Mouse (Mus musculus) T-cell, adult 2 months (primary cell): ENCODE measurements around the gene Dolpp1.

Source experiments
- DNase-seq: peaks from one replicate; pipeline ENCODE4 v3.0.0; 2022; ENCODE audit warnings: low spot score

Gene Dolpp1

DNA sequence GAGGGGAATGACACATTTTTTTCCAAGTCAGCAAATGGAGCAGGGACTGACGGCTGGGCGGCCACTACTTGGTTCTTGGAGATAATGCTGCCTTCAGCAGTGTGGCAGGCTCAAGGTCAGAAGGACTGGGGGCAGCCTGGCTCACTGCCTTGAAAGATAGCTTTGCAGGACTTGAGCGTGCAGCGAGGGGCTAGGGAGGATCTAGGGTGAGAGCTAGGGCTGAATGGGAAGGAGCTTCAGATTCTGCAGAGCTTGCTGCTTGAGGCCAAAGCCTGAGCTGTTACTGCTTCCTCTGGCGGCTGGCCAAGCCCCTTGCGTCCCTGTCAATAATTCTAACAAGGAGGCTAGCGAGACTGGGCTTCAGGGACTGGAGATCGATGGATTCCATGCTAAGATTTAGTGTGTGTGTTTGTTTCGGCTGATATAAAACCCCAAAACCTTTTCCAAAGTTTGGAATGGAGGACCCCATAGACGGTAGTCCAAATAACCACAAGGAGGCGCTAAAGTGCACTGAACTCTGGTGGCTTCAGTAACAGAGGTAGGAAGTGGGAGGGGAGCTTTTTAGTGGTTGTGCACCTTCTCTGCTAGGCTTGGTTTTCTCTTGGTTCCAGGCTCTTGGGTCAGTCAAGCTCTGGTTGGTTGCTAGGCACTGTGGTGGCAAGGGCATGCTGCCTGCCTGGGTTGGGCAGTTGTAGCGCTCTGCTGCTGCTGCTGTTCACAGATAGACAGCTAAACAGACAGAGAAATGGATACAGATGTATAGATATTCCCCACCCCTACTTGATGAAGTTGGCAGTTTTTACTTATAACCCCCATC lies 48.9 kb downstream of the Dolpp1 start:
- peak; percentile 75 for DNase-seq

- DNase-seq, result peak; percentile 64
These were observed 49.8 kb downstream of the Dolpp1 start for GRCm38 (mm10) chr2:30441518-30442497.

- DNase-seq, result no peak
These were observed 50.4 kb downstream of the Dolpp1 start for GRCm38 (mm10) chr2:30442498-30442890.

- no peak for DNase-seq
These were observed 51.2 kb downstream of the Dolpp1 start for GRCm38 (mm10) chr2:30443281-30443680.

GRCm38 (mm10) chr2:30444006-30444405 lies 52.0 kb downstream of the Dolpp1 start:
- no peak for DNase-seq

DNA sequence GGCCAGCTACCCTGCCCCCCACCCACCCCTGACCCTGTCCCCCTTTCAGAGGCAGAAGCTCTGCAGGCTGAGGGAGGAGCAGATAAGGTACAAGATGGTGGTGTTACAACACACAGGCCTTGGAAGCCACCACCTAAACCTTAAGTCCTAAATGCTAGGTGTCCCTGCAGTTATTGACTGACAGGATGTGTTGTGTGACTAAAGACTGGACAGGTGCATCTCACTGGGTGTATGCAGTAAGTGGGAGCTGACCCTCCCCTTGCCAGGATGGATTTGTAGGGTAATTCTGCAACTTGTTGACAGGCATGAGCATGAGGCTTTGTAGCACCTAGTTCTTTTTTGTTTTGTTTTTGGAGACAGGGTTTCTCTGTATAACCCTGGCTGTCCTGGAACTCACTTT lies 52.4 kb downstream of the Dolpp1 start:
- DNase-seq, result no peak

DNA sequence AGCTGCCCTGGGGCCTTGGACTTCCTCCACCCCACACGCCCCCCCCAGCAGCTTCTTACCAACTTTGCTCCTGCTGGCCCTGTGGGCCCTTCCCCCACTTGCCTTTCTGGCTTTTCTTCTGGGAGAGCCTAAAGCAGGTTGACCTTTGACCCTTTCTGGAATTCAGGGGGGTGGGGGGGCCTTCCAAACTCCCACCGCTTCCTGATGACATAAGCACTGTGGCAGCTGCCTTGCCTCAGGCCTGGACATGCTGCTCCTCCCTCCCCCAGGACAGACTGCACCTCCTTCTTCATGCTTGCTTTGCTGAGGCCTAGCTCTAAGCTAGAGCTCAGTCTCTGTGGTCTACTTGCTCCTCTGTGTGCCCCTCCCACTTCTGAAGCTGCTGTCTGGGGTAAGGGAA lies 53.3 kb downstream of the Dolpp1 start:
- DNase-seq, result no peak

DNA sequence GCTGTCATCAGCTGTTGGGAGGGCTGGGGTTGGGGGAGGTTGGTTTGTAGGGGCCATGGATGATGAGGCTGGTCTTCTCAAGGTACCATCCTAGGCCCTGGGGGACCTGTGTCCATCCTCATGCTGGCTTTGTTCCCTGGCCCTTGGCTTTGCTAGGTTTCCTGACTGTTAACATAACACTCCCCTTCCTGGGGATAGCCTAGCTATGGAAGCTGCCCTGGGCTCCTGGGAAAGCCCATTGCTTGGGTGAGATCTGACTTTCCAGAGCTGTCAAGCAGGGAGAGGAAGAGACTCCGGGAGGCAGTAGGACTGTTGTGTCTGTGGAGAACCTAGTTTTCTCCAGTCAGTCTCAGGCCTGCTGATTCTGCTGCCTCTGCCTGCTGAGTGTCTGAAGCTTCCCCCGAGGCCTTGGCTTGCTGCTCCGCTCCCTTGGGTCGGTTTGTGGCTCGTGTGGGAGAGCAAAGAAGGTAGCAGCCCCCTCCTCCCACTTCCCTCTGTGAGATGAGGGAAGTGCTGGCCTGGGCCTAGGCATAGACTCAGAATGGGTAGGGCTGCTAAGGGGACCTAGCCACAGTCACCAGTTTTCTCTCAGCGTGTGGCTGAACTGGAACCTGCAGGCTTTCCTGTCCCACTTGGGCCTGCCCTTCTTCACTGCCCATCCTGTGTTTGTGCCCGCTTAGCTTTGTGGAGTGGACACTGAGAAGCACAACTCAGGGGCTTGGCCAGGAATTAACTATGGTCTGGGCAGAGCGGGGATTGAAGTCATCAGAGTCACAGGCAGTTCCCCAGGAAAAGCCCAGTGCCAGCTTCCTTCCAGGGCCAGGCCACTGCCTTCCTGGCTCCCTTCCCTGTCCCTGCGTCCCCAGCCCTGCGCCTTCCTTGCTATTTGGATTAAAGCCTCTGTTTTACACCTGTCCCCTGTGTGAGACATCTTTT lies 55.1 kb downstream of the Dolpp1 start:
- no peak for DNase-seq

GRCm38 (mm10) chr2:30448371-30448770 lies 56.3 kb downstream of the Dolpp1 start:
- DNase-seq, result no peak
